Mouse (Mus musculus) urinary bladder, postnatal 36 days (tissue): ENCODE data around the gene Camkv.

Experiments used
- DNase-seq, 2 experiments: peaks; one replicate each; pipeline ENCODE4 v3.0.0; 2022; ENCODE audit warnings: low spot score in 2 of 2, mixed read lengths in 1 of 2

Gene Camkv

DNA sequence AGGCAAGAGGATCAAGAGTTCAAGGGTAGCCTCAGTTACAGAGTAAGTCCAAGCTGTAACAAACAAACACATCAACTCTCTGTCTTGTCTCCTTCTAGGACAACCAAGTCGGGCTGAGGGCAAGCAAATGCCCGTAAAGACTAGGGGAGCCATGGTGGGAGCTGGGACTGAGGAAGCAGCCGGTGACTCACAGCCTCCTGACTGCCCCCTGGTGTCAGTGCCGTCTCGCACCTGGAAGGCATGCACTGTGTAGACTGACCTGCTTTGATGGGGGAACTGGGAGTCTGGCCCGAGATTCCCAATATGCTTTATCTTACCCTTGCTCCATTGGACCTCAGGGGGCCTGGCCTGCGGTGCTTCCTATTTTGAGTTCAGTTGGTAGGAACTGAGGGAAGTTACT is 12.5 kb upstream of the Camkv start:
- DNase-seq, result peak; percentile 32 to 58

GRCm38 (mm10) chr9:107923956-107924355 is 11.5 kb upstream of the Camkv start:
- peak in 1 of 2 experiments; percentile 51 for DNase-seq

DNA sequence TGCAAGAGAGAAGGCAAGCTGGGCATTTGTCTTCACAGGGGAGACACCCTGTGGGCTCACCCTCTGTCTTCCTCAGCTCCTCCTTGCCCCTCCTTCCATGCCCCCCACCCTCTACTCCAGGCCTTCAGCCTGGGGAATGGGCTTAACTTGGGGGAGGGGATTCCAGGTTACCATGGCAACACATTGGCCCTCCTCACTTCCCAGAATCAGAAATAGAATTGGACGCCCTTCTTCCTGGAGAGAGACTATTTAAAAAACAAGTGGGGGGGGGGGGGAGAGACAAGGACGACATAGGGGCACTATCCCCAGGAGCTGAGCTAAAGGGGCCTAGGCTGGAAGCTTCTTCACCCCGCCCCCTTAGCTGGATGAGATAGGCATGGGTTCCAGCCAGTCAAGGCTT is 10.2 kb upstream of the Camkv start:
- DNase-seq, result no peak

DNA sequence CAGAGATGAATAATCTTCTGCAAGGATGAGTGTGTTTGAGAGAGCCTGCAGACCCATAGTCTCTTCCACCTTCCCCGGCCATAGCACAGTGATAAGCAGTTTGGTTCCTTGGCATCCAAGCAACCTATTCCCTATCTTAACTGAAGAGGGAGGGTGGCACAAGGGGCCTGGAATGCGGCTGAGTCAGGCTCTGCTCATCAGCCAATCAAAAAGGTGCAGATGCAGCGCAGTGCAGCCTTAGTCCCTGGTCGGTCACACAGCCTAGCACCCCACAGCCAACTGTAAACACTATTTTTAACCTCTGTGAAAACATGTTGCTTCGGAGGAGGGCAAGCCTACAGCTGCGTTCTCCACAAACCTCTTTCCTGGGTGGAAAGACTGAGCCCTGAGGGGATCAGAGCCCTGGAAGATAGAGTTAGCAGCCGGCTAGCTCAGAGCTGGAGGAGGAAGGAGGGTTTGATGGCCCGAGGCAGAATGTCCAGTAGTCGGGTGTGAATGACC is 8.5 kb upstream of the Camkv start:
- no peak for DNase-seq

DNA sequence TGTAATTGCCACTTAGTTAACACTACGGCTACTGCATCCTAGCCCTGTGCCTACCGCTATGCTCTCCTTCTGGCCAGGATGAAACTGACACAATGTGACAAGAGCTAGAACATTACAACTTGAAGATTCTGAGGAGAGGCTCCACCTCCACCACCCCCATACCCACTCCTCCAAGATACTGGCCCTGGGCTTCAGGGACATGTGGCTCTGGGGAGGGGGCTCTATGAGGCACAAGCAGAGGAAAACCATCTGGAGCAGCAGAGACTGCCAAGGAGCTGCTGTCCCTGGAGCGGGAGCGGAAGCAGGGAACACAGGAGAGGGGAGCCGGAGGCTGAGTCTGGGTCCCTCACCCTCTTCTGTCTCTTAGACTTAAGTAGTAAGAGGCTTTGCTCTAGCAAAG is 7.7 kb upstream of the Camkv start:
- DNase-seq, result no peak

DNA sequence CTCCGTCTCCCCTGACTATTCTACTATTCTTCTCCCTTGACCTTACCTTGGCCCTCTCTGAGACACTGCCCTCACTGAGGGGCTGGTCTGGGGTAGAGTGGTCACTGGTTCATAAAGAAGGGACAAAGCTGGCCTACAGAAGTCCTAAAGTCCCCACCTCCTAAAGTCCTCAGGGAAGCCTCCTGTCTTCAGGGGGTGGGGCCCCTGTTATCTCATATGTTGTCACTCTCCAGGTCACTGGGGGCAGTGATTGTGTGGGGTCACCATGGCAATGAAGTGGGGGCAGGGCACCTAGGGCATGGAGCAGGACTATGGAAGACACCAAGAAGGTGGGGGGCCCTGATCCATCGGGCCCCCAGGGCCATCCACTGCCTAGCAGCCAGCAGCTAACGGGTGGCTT is 7.3 kb upstream of the Camkv start, which contains the start of gene Actl11:
Actl11 (plus strand) TSS at position 301 of the 400 bp plus-strand sequence.
- DNase-seq, result no peak

DNA sequence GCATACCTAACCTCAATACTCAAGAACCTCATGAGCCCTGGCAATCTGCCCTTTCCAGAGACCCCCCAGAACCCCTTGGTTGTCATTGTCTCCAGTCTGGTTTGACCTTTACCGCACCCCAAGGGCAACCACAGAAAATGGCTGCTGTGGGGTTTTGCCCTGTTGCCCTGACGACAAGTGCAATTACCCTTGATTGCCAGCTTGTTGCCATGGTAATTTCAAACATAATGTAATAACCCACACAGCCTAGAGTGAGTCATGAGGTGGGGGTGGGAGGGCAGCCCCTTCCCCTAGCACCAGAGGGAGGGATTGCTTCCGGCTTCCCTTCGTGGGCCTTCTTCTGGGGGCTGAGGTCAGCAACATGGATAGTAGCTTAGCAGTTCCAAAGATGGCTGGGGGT is 3.3 kb upstream of the Camkv start:
- no peak for DNase-seq

DNA sequence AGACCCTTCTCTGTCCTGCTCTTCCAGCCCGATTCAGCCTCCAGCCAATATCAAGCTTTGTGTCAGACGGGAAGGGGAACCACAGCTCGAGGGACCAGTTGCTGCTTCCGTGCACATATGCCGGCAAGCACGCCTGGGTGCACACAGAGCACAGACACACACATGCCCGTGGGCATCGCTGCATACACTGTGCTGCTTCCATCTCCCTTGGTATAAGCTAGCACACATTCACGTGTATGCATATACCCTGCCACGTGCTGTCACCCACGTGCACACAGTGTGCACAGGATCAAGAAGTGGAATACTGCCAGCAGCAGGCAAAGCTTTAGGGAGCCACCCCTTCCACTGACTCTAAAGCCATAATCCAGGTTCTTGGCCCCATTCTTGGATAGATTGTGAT is 1.3 kb upstream of the Camkv start:
- DNase-seq, result no peak

DNA sequence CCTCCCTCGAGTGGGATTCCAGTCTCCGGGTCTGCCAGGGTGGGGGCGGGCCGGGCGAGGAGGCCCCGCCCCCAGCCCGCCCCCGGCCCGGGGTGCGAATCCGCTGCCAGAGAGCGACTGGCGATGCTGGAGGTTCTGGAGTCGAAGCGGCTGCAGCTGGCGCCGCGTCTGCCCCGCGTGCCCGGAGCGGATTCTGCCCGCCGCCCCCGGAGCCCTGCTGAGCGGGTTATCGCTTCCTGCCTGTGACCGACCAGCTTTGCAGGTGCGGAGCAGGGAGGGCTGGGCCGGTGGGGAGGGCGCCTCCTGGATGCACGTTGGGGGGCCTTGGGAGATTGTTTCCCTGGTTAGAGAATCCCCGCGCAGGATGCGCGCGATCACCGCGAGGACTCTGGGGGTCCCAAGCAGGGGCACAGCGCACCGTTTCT is 328 bp downstream of the Camkv start:
- no peak for DNase-seq

DNA sequence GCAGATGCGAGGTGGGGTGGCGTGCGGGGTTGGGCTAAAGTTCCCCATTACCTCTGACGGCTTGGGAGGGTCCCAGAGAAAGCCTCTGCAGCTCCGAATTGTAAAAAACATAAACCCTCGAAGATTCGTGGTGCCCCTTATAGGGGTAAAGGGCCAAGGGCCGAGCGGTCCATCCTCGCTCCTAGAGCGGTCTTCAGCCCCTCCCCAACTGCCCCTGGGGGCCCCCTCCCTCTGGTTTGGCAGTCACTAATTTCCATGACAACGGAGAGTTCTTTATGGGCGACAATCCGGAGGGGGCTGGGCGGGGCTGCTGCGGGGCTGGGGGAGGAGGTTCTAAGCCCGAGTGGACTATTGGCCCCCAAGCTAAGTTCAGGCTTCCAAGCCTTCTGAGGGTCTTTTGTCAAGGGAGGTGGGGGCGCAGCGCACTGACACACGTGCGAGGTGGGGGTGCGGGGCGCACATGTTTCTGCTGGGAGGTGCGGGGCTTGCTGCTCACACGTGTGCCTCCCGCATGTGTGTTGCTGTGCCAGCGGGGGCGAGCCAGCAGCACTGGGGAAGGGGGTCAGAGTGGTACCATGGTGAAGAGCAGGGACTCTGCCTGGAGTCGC is 845 bp downstream of the Camkv start:
- DNase-seq, result no peak

DNA sequence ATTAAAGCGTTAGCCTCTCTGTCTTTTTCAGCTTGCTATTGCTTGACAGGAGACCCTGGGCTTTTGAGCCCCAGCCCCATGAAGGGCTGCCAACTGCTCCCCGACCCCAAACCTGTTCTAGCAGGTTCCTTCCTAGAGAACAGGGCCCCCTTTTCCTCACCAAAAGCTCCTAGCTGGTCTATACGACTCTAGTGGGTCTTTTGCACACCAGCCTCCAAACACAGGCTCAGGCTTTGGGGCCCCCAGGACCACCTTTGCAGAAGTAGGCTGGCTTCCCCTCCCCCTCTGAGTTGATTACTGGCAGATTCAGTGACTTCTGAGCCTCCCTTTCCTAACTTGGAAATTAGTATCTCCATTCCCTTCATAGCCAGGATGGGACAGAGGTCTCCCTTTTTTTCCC is 1.4 kb downstream of the Camkv start:
- no peak for DNase-seq

GRCm38 (mm10) chr9:107947241-107948194 is 12.0 kb downstream of the Camkv start:
- no peak for DNase-seq

DNA sequence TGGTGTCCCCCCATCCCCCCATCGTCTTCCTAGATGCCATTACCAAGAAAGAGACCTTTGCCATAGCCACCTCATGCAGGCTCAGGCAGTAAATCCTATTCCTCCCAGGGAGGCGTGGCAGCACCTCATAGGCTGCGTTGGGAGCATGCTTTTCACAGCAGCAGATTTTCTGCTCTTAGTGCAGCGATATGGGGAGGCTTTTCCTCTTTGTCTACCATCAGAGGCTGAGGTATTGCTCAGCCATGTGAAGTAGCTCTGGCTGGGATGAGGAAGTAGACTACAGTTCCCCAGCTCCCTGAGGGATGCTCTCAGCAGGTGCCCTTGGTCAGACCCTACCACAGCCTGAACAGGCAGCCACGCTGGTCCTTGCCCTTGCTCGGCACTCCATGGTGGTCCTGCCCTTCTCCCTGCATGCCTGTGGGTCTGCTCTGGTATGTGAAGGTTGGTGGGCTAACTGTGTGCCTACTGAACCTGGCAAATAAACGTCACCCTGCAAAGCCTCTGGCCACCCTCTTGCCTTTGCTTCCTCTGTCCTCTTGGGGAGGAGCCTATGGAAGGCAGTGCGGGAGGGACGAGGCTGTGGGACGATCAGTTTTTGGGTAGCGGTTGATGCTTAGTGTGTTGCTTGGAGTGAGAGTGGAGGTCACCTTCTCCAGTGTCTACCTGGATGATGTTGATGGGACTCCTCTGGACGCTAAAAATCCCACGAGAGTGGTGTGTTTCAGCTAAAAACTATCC is 13.9 kb downstream of the Camkv start:
- DNase-seq, result no peak

DNA sequence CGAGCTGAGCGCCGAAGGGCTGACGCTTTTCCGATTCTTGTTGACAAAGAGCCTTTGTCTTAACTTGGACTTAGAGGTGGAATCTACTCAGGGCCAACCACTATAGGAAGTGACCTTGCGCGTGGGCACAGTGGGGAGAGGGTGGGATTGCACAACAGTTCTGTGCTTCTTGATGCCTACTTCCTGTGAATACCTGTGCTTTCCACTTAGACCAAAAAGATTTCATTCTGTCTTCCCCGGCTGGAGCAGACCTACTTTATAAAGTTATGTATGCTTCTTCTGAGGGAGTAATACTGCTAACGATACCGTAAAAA is 14.4 kb downstream of the Camkv start, which contains the start of gene Traip:
Traip (plus strand) TSS at position 215 of the 314 bp plus-strand sequence.
- no peak for DNase-seq

- peak; percentile 84 to 91 for DNase-seq
These were observed 15.2 kb downstream of the Camkv start for GRCm38 (mm10) chr9:107950460-107951355.

DNA sequence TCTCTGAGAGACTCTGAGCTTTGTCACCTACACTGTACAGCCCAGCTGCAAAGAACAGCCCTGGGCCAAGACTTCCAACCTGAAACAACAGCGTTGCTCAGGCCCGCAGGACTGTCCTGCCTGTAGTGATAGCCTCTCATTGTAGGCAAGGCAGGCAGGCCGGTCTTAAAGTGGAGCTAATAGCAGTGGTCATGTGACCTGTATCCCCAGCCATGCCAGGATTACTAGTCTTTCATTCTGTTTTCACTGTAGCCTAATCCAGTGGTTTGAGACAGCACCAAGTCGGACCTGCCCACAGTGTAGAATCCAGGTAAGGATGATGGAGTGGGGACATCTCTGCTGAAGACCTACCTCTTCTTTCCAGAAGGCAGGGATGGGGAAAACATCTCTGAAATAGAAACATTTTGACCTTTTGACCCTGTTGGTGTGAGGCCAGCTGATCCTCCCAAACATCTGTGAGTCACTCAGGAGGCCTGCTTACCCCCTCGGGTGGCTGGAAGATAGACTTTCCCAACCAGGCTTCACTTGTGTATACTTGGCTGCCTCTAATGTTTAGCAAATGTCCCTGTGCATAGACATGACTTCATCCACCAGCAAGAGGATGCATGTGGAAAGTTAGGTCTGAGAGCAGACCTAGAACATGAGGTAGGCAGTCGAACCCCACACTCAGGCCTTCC is 20.3 kb downstream of the Camkv start:
- DNase-seq, result no peak

- no peak for DNase-seq
These were observed 21.7 kb downstream of the Camkv start for GRCm38 (mm10) chr9:107957141-107957540.

DNA sequence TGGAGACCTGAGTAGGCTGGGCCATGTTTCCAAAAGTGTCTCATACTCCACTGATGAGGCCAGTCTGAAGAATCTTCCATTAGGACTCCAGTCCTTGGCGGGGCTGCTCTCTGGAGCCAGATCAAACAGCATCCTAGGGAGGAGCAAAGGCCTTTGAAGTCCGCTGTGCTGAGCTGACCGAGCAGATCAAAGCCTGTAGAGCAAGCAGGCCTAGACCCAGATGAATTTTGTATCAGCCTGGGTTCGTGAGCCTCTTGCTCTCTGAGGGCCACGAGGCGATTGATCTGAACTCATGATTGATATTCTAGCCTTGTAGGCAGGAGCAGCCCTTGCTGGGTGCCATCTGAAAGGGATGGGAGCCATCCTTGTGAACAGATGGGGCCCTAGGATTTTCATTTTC is 24.4 kb downstream of the Camkv start:
- DNase-seq, result no peak

GRCm38 (mm10) chr9:107960928-107961327 is 25.5 kb downstream of the Camkv start:
- DNase-seq, result no peak

GRCm38 (mm10) chr9:107961351-107961762 is 25.9 kb downstream of the Camkv start:
- DNase-seq, result no peak

GRCm38 (mm10) chr9:107961881-107962280 is 26.4 kb downstream of the Camkv start:
- DNase-seq, result no peak
